Mouse (Mus musculus) spleen, adult 2 months (tissue): Measurements from ENCODE around the gene Zfp367. TPM values are rescaled to one million over a fixed set of nuclear protein-coding genes. Genes with fewer than 3 reads are reported as not detected.

Source experiments
- DNase-seq, 2 experiments: peaks; one replicate each; pipeline versions ENCODE4 v3.0.0 to v3.0.0-alpha.2; 2012 to 2021; ENCODE audit warnings: low spot score in 2 of 2, low read depth in 1 of 2
- H3K27ac ChIP-seq: fragments of 200-500 bp; 2 replicates; pipeline ENCODE4 v1.5.1; 2012; ENCODE audit warnings: low read length, inconsistent platforms; ENCODE audit not compliant: insufficient read depth
- H3K27me3 ChIP-seq: fragments of 200-500 bp; 2 replicates; pipeline ENCODE4 v1.6.1; 2012; ENCODE audit warnings: mild to moderate bottlenecking, moderate library complexity, low read length, inconsistent platforms; ENCODE audit not compliant: control insufficient read depth, insufficient read depth
- H3K36me3 ChIP-seq: fragments of 200-500 bp; 2 replicates; pipeline ENCODE4 v1.6.1; 2012; ENCODE audit warnings: mild to moderate bottlenecking, low read length, inconsistent platforms; ENCODE audit not compliant: control insufficient read depth, insufficient read depth
- H3K4me1 ChIP-seq: fragments of 200-500 bp; 2 replicates; pipeline ENCODE4 v1.6.1; 2011; ENCODE audit warnings: inconsistent platforms; ENCODE audit not compliant: control insufficient read depth, insufficient read depth, insufficient read length
- H3K4me3 ChIP-seq: fragments of 200-500 bp; 2 replicates; pipeline ENCODE4 v1.5.1; 2011; ENCODE audit warnings: mild to moderate bottlenecking, inconsistent platforms; ENCODE audit not compliant: insufficient read depth, insufficient read length; ENCODE audit errors: extremely low read depth
- CTCF ChIP-seq: fragments of 200-500 bp; IDR thresholded peaks from 2 replicates; pipeline ENCODE4 v1.5.1; 2011; ENCODE audit warnings: mild to moderate bottlenecking, inconsistent platforms; ENCODE audit not compliant: insufficient read depth, insufficient read length, insufficient replicate concordance; ENCODE audit errors: extremely low read depth
- POLR2A ChIP-seq: fragments of 200-500 bp; IDR thresholded peaks from 2 replicates; pipeline ENCODE4 v1.6.1; 2011; ENCODE audit warnings: low read depth, low read length, inconsistent platforms
- WGBS: fragments of 180-500 bp; shearing (Covaris S2); methylation state at CpG from one replicate; pipeline ENCODE4 v1.1.7; 2018; 5-methylcytosine and 5-hydroxymethylcytosine counted together
- polyA plus RNA-seq: library from polyadenylated mRNA; depleted of rRNA; stranded (reverse); fragments of >200 nt; gene quantifications from 2 replicates; pipeline ENCODE4 v1.2.3, GENCODE M21; 2012

Gene Zfp367
- polyA plus RNA-seq, 1 experiment = 5.8 TPM

GRCm38 (mm10) chr13:64155171-64155571, 2.2 kb upstream of the Zfp367 start:
- Histone ChIP-seq H3K4me3 (no peak overlapping the region), H3K27ac (no peak overlapping the region), H3K36me3 (no peaks in the 10 kb centered on the region), H3K27me3 (no peaks in the 10 kb centered on the region), H3K4me1 (no peaks in the 10 kb centered on the region; the same call in 1 of the 2 replicates)
- WGBS = 66% methylated on average over 1 of the region's 1 CpGs
- TF ChIP-seq POLR2A (no peak), CTCF (no peak)
- no peak for DNase-seq

GRCm38 (mm10) chr13:64154651-64155050, 1.6 kb upstream of the Zfp367 start:
- no peak for TF ChIP-seq CTCF
- TF ChIP-seq POLR2A = no peak
- no peaks in the 10 kb centered on the region for H3K36me3 ChIP-seq
- no peak overlapping the region for H3K4me3 ChIP-seq
- WGBS = 78% methylated on average over 2 of the region's 2 CpGs
- H3K4me1 ChIP-seq = no peaks in the 10 kb centered on the region; the same call in 1 of the 2 replicates
- no peak for DNase-seq
- no peaks in the 10 kb centered on the region for H3K27me3 ChIP-seq
- no peak overlapping the region for H3K27ac ChIP-seq

GRCm38 (mm10) chr13:64153751-64154267, 807 bp upstream of the Zfp367 start:
- Histone ChIP-seq H3K4me3 (peak overlapping the region; percentile 96), H3K27ac (peak overlapping the region; percentile 25; the same call in 1 of the 2 replicates), H3K4me1 (no peaks in the 10 kb centered on the region; the same call in 1 of the 2 replicates), H3K27me3 (no peaks in the 10 kb centered on the region), H3K36me3 (no peaks in the 10 kb centered on the region)
- WGBS = 2% methylated on average over 18 of the region's 18 CpGs
- TF ChIP-seq CTCF = no peak
- TF ChIP-seq POLR2A = no peak
- DNase-seq = peak in 1 of 2 experiments; percentile 35

- Histone ChIP-seq H3K27ac (peak overlapping the region; percentile 60), H3K4me3 (peak overlapping the region; percentile 96), H3K36me3 (no peaks in the 10 kb centered on the region), H3K27me3 (no peaks in the 10 kb centered on the region), H3K4me1 (no peaks in the 10 kb centered on the region; the same call in 1 of the 2 replicates)
- DNase-seq = peak in 1 of 2 experiments; percentile 35
- TF ChIP-seq POLR2A (no peak), CTCF (no peak)
- WGBS = under 1% methylated on average over 60 of the region's 61 CpGs
These were observed 325 bp downstream of the Zfp367 start for GRCm38 (mm10) chr13:64152671-64153082.

GRCm38 (mm10) chr13:64152241-64152669, 747 bp downstream of the Zfp367 start:
- Histone ChIP-seq H3K27me3 (no peaks in the 10 kb centered on the region), H3K4me3 (peak overlapping the region; percentile 96), H3K36me3 (no peaks in the 10 kb centered on the region), H3K4me1 (no peaks in the 10 kb centered on the region; the same call in 1 of the 2 replicates), H3K27ac (peak overlapping the region; percentile 75)
- peak; percentile 52 to 86 for DNase-seq
- peak; percentile 44; the same call in 1 of the 2 replicates for TF ChIP-seq POLR2A
- no peak for TF ChIP-seq CTCF
- under 1% methylated on average over 42 of the region's 42 CpGs for WGBS

- no peak for DNase-seq
- H3K4me3 ChIP-seq = no peak overlapping the region
- no peaks in the 10 kb centered on the region for H3K36me3 ChIP-seq
- no peaks in the 10 kb centered on the region; the same call in 1 of the 2 replicates for H3K4me1 ChIP-seq
- no peak for TF ChIP-seq POLR2A
- no peak for TF ChIP-seq CTCF
- WGBS = 64% methylated on average over 5 of the region's 5 CpGs
- H3K27ac ChIP-seq = no peak overlapping the region
- H3K27me3 ChIP-seq = no peaks in the 10 kb centered on the region
These were observed 2.9 kb downstream of the Zfp367 start for GRCm38 (mm10) chr13:64150121-64150520.
